Mouse (Mus musculus) megakaryocyte progenitor cell, adult 5-6 weeks (primary cell): ENCODE data around the gene Sez6l2. TPM values are rescaled to one million over a fixed set of nuclear protein-coding genes. Genes with fewer than 3 reads are reported as not detected.

ENCODE experiments used
- ATAC-seq: replicated peaks from 2 replicates; pipeline ENCODE4 v1.8.0; 2016; ENCODE audit warnings: mild to moderate bottlenecking, moderate TSS enrichment, inconsistent platforms; ENCODE audit not compliant: poor library complexity
- total RNA-seq, 2 experiments: library from RNA; stranded (forward) in 1 of 2; stranded (reverse) in 1 of 2; fragments of 157-497, 149-512 nt in 1 of 2; fragments of 200-1000 nt in 1 of 2; gene quantifications; 2 replicates each; pipeline versions ENCODE4 v1.2.3 to v1.2.4; 2015 to 2017

Gene Sez6l2
- total RNA-seq, 2 experiments from 2014 or later: 0.37 to 1.6 TPM

DNA sequence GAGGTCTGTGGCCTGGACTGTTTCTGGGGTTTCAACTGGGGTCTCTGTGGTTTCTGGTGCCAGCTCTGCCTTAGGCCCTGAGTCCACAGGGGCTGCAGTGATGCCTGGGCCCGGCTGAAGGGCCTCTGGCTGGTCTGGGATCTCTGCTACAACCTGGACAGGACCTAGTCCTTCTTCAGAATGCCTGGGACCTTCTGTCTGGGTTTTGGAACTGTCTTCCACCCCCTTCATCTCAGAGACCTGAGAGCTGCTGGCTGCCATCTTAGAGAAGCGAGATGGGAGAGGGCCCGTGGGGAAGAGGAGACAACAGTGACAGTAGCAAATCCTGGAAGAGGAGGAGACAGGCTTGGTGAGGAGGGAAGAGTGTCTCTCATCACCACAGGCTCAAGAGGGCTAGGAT is 69.7 kb downstream of the Sez6l2 start:
- no peak for ATAC-seq

Other genes with a start within 250 kb of the Sez6l2 start
- gene Coro1a, start 242.8 kb upstream of the Sez6l2 start, total RNA-seq (2015): 259 and 365 TPM in 2 replicates
- gene Coro1a, start 242.8 kb upstream of the Sez6l2 start, total RNA-seq (2017): 366 and 525 TPM in 2 replicates
- gene Mapk3, start 191.0 kb upstream of the Sez6l2 start, total RNA-seq (2015): 86.5 and 106 TPM in 2 replicates
- gene Mapk3, start 191.0 kb upstream of the Sez6l2 start, total RNA-seq (2017): 36.0 and 41.3 TPM in 2 replicates
- gene Gdpd3, start 184.2 kb upstream of the Sez6l2 start, total RNA-seq (2015): 8.4 and 13.3 TPM in 2 replicates
- gene Gdpd3, start 184.2 kb upstream of the Sez6l2 start, total RNA-seq (2017): 7.1 and 7.7 TPM in 2 replicates
- 25.4 and 32.4 TPM in 2 replicates for gene Ypel3, start 173.6 kb upstream of the Sez6l2 start, total RNA-seq (2015)
- 11.8 and 15.1 TPM in 2 replicates for gene Ypel3, start 173.6 kb upstream of the Sez6l2 start, total RNA-seq (2017)
- 0.34 and 0.42 TPM in 2 replicates for gene Tbx6, start 169.1 kb upstream of the Sez6l2 start, total RNA-seq (2015)
- gene Tbx6, start 169.1 kb upstream of the Sez6l2 start, total RNA-seq (2017): 0.14 TPM in 1 of 2 replicates, not detected in the other
- gene Ppp4c, start 158.1 kb upstream of the Sez6l2 start, total RNA-seq (2015): 209 and 216 TPM in 2 replicates
- 113 and 131 TPM in 2 replicates for gene Ppp4c, start 158.1 kb upstream of the Sez6l2 start, total RNA-seq (2017)
- not detected in 2 replicates for gene Fam57b, start 152.9 kb upstream of the Sez6l2 start, total RNA-seq (2015)
- gene Fam57b, start 152.9 kb upstream of the Sez6l2 start, total RNA-seq (2017): not detected in 2 replicates
- gene 4930451I11Rik, start 118.9 kb upstream of the Sez6l2 start, total RNA-seq (2015): not detected in 2 replicates
- not detected in 2 replicates for gene 4930451I11Rik, start 118.9 kb upstream of the Sez6l2 start, total RNA-seq (2017)
- gene Doc2a, start 103.1 kb upstream of the Sez6l2 start, total RNA-seq (2015): not detected in 2 replicates
- 0.07 TPM in 1 of 2 replicates, not detected in the other for gene Doc2a, start 103.1 kb upstream of the Sez6l2 start, total RNA-seq (2017)
- gene Hirip3, start 88.6 kb upstream of the Sez6l2 start, total RNA-seq (2015): 21.8 and 27.5 TPM in 2 replicates
- 215 and 246 TPM in 2 replicates for gene Hirip3, start 88.6 kb upstream of the Sez6l2 start, total RNA-seq (2017)
- 83.1 and 83.9 TPM in 2 replicates for gene Ino80e, start 88.2 kb upstream of the Sez6l2 start, total RNA-seq (2015)
- gene Ino80e, start 88.2 kb upstream of the Sez6l2 start, total RNA-seq (2017): 36.3 and 38.5 TPM in 2 replicates
- 16.5 and 19.4 TPM in 2 replicates for gene Taok2, start 65.9 kb upstream of the Sez6l2 start, total RNA-seq (2015)
- 30.2 and 32.6 TPM in 2 replicates for gene Taok2, start 65.9 kb upstream of the Sez6l2 start, total RNA-seq (2017)
- 19.1 and 28.8 TPM in 2 replicates for gene Tmem219, start 27.6 kb upstream of the Sez6l2 start, total RNA-seq (2015)
- gene Tmem219, start 27.6 kb upstream of the Sez6l2 start, total RNA-seq (2017): 19.8 and 36.4 TPM in 2 replicates
- 6.6 and 11.5 TPM in 2 replicates for gene Kctd13, start 21.7 kb upstream of the Sez6l2 start, total RNA-seq (2015)
- gene Kctd13, start 21.7 kb upstream of the Sez6l2 start, total RNA-seq (2017): 8.9 and 13.2 TPM in 2 replicates
- not detected in 2 replicates for gene Asphd1, start 981 bp upstream of the Sez6l2 start, total RNA-seq (2015)
- not detected in 2 replicates for gene Asphd1, start 981 bp upstream of the Sez6l2 start, total RNA-seq (2017)
- 41.2 and 42.3 TPM in 2 replicates for gene Cdipt, start 25.4 kb downstream of the Sez6l2 start, total RNA-seq (2015)
- 50.1 and 54.7 TPM in 2 replicates for gene Cdipt, start 25.4 kb downstream of the Sez6l2 start, total RNA-seq (2017)
- gene Cdiptos, start 25.5 kb downstream of the Sez6l2 start, total RNA-seq (2015): 4.3 and 4.9 TPM in 2 replicates
- 0.62 and 3.2 TPM in 2 replicates for gene Cdiptos, start 25.5 kb downstream of the Sez6l2 start, total RNA-seq (2017)
- gene Mvp, start 64.1 kb downstream of the Sez6l2 start, total RNA-seq (2015): 2.2 and 5.1 TPM in 2 replicates
- gene Mvp, start 64.1 kb downstream of the Sez6l2 start, total RNA-seq (2017): 17.4 and 19.2 TPM in 2 replicates
- not detected in 2 replicates for gene Pagr1b, start 65.9 kb downstream of the Sez6l2 start, total RNA-seq (2015)
- not detected in 2 replicates for gene Pagr1b, start 65.9 kb downstream of the Sez6l2 start, total RNA-seq (2017)
- gene Pagr1a, start 66.8 kb downstream of the Sez6l2 start, total RNA-seq (2015): 44.2 and 55.4 TPM in 2 replicates
- 39.8 and 48.1 TPM in 2 replicates for gene Pagr1a, start 66.8 kb downstream of the Sez6l2 start, total RNA-seq (2017)
- 0.69 TPM in 1 of 2 replicates, not detected in the other for gene Gm42742, start 70.5 kb downstream of the Sez6l2 start, total RNA-seq (2015)
- gene Gm42742, start 70.5 kb downstream of the Sez6l2 start, total RNA-seq (2017): 0.21 and 3.7 TPM in 2 replicates
- gene Prrt2, start 70.6 kb downstream of the Sez6l2 start, total RNA-seq (2015): 0.74 and 1.1 TPM in 2 replicates
- gene Prrt2, start 70.6 kb downstream of the Sez6l2 start, total RNA-seq (2017): 0.44 TPM in 1 of 2 replicates, not detected in the other
- 93.4 and 103 TPM in 2 replicates for gene Maz, start 76.5 kb downstream of the Sez6l2 start, total RNA-seq (2015)
- 64.2 and 64.5 TPM in 2 replicates for gene Maz, start 76.5 kb downstream of the Sez6l2 start, total RNA-seq (2017)
- 76.8 and 89.8 TPM in 2 replicates for gene Kif22, start 91.9 kb downstream of the Sez6l2 start, total RNA-seq (2015)
- gene Kif22, start 91.9 kb downstream of the Sez6l2 start, total RNA-seq (2017): 67.8 and 84.8 TPM in 2 replicates
- 4.4 and 4.7 TPM in 2 replicates for gene Zg16, start 136.8 kb downstream of the Sez6l2 start, total RNA-seq (2015)
- 1.7 and 4.0 TPM in 2 replicates for gene Zg16, start 136.8 kb downstream of the Sez6l2 start, total RNA-seq (2017)
- gene AI467606, start 140.8 kb downstream of the Sez6l2 start, total RNA-seq (2015): 27.4 and 27.5 TPM in 2 replicates
- 17.5 and 20.6 TPM in 2 replicates for gene AI467606, start 140.8 kb downstream of the Sez6l2 start, total RNA-seq (2017)
- 2.0 and 3.5 TPM in 2 replicates for gene Qprt, start 171.7 kb downstream of the Sez6l2 start, total RNA-seq (2015)
- 1.1 and 1.9 TPM in 2 replicates for gene Qprt, start 171.7 kb downstream of the Sez6l2 start, total RNA-seq (2017)
- 86.0 and 93.4 TPM in 2 replicates for gene Spn, start 187.3 kb downstream of the Sez6l2 start, total RNA-seq (2015)
- 294 and 316 TPM in 2 replicates for gene Spn, start 187.3 kb downstream of the Sez6l2 start, total RNA-seq (2017)
- 16.8 and 17.4 TPM in 2 replicates for gene Cd2bp2, start 245.5 kb downstream of the Sez6l2 start, total RNA-seq (2015)
- 56.0 and 65.7 TPM in 2 replicates for gene Cd2bp2, start 245.5 kb downstream of the Sez6l2 start, total RNA-seq (2017)